Mouse (Mus musculus): ENCODE measurements around the gene Sdk1. TPM values are rescaled to one million over a fixed set of nuclear protein-coding genes. Genes with fewer than 3 reads are reported as not detected.

The Sdk1 gene
- total and polyA plus RNA-seq, 2 experiments, result 0.18 to 0.27 TPM

- no peak overlapping the region for H3K9ac ChIP-seq (ENCODE audit: low read depth, low read length)
- WGBS, result 91% methylated on average over 6 of the region's 6 CpGs
- H3K4me1 ChIP-seq (ENCODE audit: control insufficient read depth, insufficient read depth, low read length), result no peaks in the 10 kb centered on the region
- H3K79me2 ChIP-seq (ENCODE audit: control insufficient read depth, insufficient read depth, low read length), result no peaks in the 10 kb centered on the region
- no peaks in the 10 kb centered on the region for H3K36me3 ChIP-seq (ENCODE audit: control insufficient read depth, insufficient read depth, low read length)
- H3K4me3 ChIP-seq (ENCODE audit: insufficient read depth, low read depth, low read length), result no peak overlapping the region
- TF ChIP-seq CTCF (IDR thresholded peaks at IDR 0.05; ENCODE audit: low read depth, low read length), result no peak
- no peak for TF ChIP-seq POLR2A (IDR thresholded peaks at IDR 0.05; ENCODE audit: extremely low read depth, insufficient read depth, low read length)
- H3K27ac ChIP-seq (replicated peaks; ENCODE audit: insufficient read depth, low read depth, low read length), result no peak overlapping the region
- no peak for DNase-seq (ENCODE audit: extremely low read depth, low read depth, low spot score)
- H3K27me3 ChIP-seq (ENCODE audit: control insufficient read depth, insufficient read depth, low read length), result peaks cover 2% of the 10 kb centered on the region; the same call in 1 of the 2 replicates
Observed at GRCm38 (mm10) chr5:142240288-142240687, 999.0 kb downstream of the Sdk1 start.

DNA sequence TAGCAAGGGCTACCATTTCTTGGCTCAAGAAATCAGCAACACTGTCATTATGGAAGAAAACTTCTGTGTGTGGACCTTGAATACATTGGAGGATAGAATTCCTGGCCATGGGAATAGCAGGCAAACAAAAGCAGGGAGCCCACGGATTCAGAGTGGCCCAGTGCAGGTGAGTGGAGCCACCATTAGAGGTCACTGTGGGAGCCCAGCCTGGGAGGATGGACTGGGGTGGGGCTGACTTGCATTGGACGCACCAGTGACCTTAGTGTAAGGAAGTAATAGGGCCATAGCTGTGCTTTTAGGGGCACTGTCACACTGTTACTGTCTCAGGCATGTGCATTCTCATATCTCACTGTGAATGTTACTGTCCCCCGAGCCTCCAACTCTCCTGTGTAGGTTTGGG, 1001.3 kb downstream of the Sdk1 start:
- Histone ChIP-seq H3K27me3 (ENCODE audit: control insufficient read depth, insufficient read depth, low read length) (peaks cover 2% of the 10 kb centered on the region; the same call in 1 of the 2 replicates), H3K27ac (replicated peaks; ENCODE audit: insufficient read depth, low read depth, low read length) (no peak overlapping the region), H3K79me2 (ENCODE audit: control insufficient read depth, insufficient read depth, low read length) (no peaks in the 10 kb centered on the region), H3K4me3 (ENCODE audit: insufficient read depth, low read depth, low read length) (no peak overlapping the region), H3K36me3 (ENCODE audit: control insufficient read depth, insufficient read depth, low read length) (no peaks in the 10 kb centered on the region), H3K9ac (ENCODE audit: low read depth, low read length) (no peak overlapping the region), H3K4me1 (ENCODE audit: control insufficient read depth, insufficient read depth, low read length) (no peaks in the 10 kb centered on the region)
- TF ChIP-seq CTCF (IDR thresholded peaks at IDR 0.05; ENCODE audit: low read depth, low read length) (no peak), POLR2A (IDR thresholded peaks at IDR 0.05; ENCODE audit: extremely low read depth, insufficient read depth, low read length) (no peak)
- no peak for DNase-seq (ENCODE audit: extremely low read depth, low read depth, low spot score)
- 34% methylated on average over 3 of the region's 3 CpGs for WGBS

- 89% methylated on average over 2 of the region's 2 CpGs for WGBS
Observed at GRCm38 (mm10) chr5:142243069-142243468, 1001.8 kb downstream of the Sdk1 start.

DNA sequence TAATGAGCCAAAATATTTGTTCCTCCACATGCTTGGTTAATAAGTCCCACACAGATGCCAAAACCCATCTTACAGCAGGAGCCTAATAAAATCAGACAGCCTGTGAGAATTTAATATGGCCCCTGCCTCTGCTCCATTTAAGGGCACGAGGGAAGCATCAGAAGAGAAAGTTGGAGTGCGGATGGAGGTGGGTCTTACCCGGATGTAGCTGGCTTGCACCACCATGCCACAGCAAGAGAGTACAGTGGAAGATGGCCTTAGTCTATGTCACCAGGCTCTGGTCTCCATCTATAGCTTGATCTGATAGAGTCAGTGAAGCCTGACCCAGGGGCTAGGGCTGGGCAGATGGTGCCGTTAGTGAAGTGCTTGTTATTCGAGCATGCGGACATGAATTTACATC, 1014.9 kb downstream of the Sdk1 start:
- H3K4me3 ChIP-seq (ENCODE audit: insufficient read depth, low read depth, low read length), result no peak overlapping the region
- H3K79me2 ChIP-seq (ENCODE audit: control insufficient read depth, insufficient read depth, low read length), result no peaks in the 10 kb centered on the region
- TF ChIP-seq CTCF (IDR thresholded peaks at IDR 0.05; ENCODE audit: low read depth, low read length) (no peak), POLR2A (IDR thresholded peaks at IDR 0.05; ENCODE audit: extremely low read depth, insufficient read depth, low read length) (no peak)
- no peaks in the 10 kb centered on the region for H3K27me3 ChIP-seq (ENCODE audit: control insufficient read depth, insufficient read depth, low read length)
- 83% methylated on average over 6 of the region's 6 CpGs for WGBS
- H3K27ac ChIP-seq (replicated peaks; ENCODE audit: insufficient read depth, low read depth, low read length), result no peak overlapping the region
- no peaks in the 10 kb centered on the region for H3K4me1 ChIP-seq (ENCODE audit: control insufficient read depth, insufficient read depth, low read length)
- no peak overlapping the region for H3K9ac ChIP-seq (ENCODE audit: low read depth, low read length)
- H3K36me3 ChIP-seq (ENCODE audit: control insufficient read depth, insufficient read depth, low read length), result no peaks in the 10 kb centered on the region
- DNase-seq (ENCODE audit: extremely low read depth, low read depth, low spot score), result no peak

More at GRCm38 (mm10) chr5:142243069-142243468, 1001.8 kb downstream of the Sdk1 start:
- H3K79me2 ChIP-seq (ENCODE audit: control insufficient read depth, insufficient read depth, low read length), result no peaks in the 10 kb centered on the region
- H3K4me1 ChIP-seq (ENCODE audit: control insufficient read depth, insufficient read depth, low read length), result no peaks in the 10 kb centered on the region
- H3K36me3 ChIP-seq (ENCODE audit: control insufficient read depth, insufficient read depth, low read length), result no peaks in the 10 kb centered on the region
- H3K4me3 ChIP-seq (ENCODE audit: insufficient read depth, low read depth, low read length), result no peak overlapping the region
- no peak for TF ChIP-seq POLR2A (IDR thresholded peaks at IDR 0.05; ENCODE audit: extremely low read depth, insufficient read depth, low read length)
- TF ChIP-seq CTCF (IDR thresholded peaks at IDR 0.05; ENCODE audit: low read depth, low read length), result no peak
- no peak for DNase-seq (ENCODE audit: extremely low read depth, low read depth, low spot score)
- peaks cover 2% of the 10 kb centered on the region; the same call in 1 of the 2 replicates for H3K27me3 ChIP-seq (ENCODE audit: control insufficient read depth, insufficient read depth, low read length)
- no peak overlapping the region for H3K9ac ChIP-seq (ENCODE audit: low read depth, low read length)
- H3K27ac ChIP-seq (replicated peaks; ENCODE audit: insufficient read depth, low read depth, low read length), result no peak overlapping the region

- no peak overlapping the region for H3K4me3 ChIP-seq (ENCODE audit: insufficient read depth, low read depth, low read length)
- H3K4me1 ChIP-seq (ENCODE audit: control insufficient read depth, insufficient read depth, low read length), result no peaks in the 10 kb centered on the region
- no peaks in the 10 kb centered on the region for H3K27me3 ChIP-seq (ENCODE audit: control insufficient read depth, insufficient read depth, low read length)
- H3K9ac ChIP-seq (ENCODE audit: low read depth, low read length), result no peak overlapping the region
- no peak overlapping the region for H3K27ac ChIP-seq (replicated peaks; ENCODE audit: insufficient read depth, low read depth, low read length)
- WGBS, result 82% methylated on average over 7 of the region's 7 CpGs
- TF ChIP-seq CTCF (IDR thresholded peaks at IDR 0.05; ENCODE audit: low read depth, low read length) (no peak), POLR2A (IDR thresholded peaks at IDR 0.05; ENCODE audit: extremely low read depth, insufficient read depth, low read length) (no peak)
- H3K36me3 ChIP-seq (ENCODE audit: control insufficient read depth, insufficient read depth, low read length), result no peaks in the 10 kb centered on the region
- DNase-seq (ENCODE audit: extremely low read depth, low read depth, low spot score), result no peak
- H3K79me2 ChIP-seq (ENCODE audit: control insufficient read depth, insufficient read depth, low read length), result no peaks in the 10 kb centered on the region
Observed at GRCm38 (mm10) chr5:142258716-142259115, 1017.4 kb downstream of the Sdk1 start.

DNA sequence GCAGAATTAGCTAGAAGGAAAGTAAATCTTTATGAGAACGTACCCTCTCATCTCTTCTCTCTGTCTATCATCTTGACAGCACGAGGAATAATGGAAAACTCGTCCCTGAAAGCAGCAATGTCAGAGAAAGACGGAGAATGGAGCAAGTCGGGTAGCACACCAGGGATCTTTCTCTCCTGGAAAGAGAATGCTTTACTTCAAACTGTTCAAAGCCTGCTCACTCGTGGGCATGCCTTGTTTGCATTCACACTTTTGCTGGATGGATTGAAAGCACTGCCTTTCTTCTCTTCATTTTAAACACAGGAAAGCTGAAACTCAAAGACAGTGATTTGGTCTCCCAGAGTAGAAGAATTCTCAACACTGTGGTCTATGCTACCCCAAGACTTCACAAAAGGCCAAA, 1020.8 kb downstream of the Sdk1 start:
- 52% methylated on average over 6 of the region's 6 CpGs for WGBS
- Histone ChIP-seq H3K36me3 (ENCODE audit: control insufficient read depth, insufficient read depth, low read length) (no peaks in the 10 kb centered on the region), H3K27me3 (ENCODE audit: control insufficient read depth, insufficient read depth, low read length) (no peaks in the 10 kb centered on the region), H3K4me3 (ENCODE audit: insufficient read depth, low read depth, low read length) (no peak overlapping the region), H3K27ac (replicated peaks; ENCODE audit: insufficient read depth, low read depth, low read length) (no peak overlapping the region), H3K9ac (ENCODE audit: low read depth, low read length) (no peak overlapping the region), H3K4me1 (ENCODE audit: control insufficient read depth, insufficient read depth, low read length) (no peaks in the 10 kb centered on the region), H3K79me2 (ENCODE audit: control insufficient read depth, insufficient read depth, low read length) (no peaks in the 10 kb centered on the region)
- DNase-seq (ENCODE audit: extremely low read depth, low read depth, low spot score), result no peak
- TF ChIP-seq POLR2A (IDR thresholded peaks at IDR 0.05; ENCODE audit: extremely low read depth, insufficient read depth, low read length), result no peak

Other genes with a start within 250 kb of the Sdk1 start
- gene Card11, start 240.9 kb upstream of the Sdk1 start, total RNA-seq (2014; rRNA removed), result 0.09 and 0.34 TPM in 2 replicates
- 0.27 and 0.71 TPM in 2 replicates for gene Card11, start 240.9 kb upstream of the Sdk1 start, polyA plus RNA-seq (2012; rRNA removed)